Mouse (Mus musculus): ENCODE results near the gene Nr1d1. TPM values are rescaled to one million over a fixed set of nuclear protein-coding genes. Genes with fewer than 3 reads are reported as not detected.

The Nr1d1 gene
- 100 to 1,000 TPM; 116 to 171 TPM for total RNA-seq (2021)
- long read RNA-seq, experiment 1, transcript Nr1d1-201 (8 exons, 2,721 nt) = major isoform, 30 of 119 reads
- long read RNA-seq, experiment 1, partial matches to known transcripts = 81 of 119 reads
- long read RNA-seq, experiment 1, other reads (novel, unspliced or antisense) = 6 of 119 reads
- long read RNA-seq, experiment 2, transcript Nr1d1-201 (8 exons, 2,721 nt) = major isoform, 18 of 35 reads
- long read RNA-seq, experiment 2, partial matches to known transcripts = 12 of 35 reads
- long read RNA-seq, experiment 2, other reads (novel, unspliced or antisense) = 5 of 35 reads

GRCm38 (mm10) chr11:98774582-98775347 lies at the start of gene Nr1d1:
TSS of gene Nr1d1 (minus strand) at chr11:98775333.
- no peak for DNase-seq

- DNase-seq = no peak
Observed at GRCm38 (mm10) chr11:98820968-98821367, 45.8 kb upstream of the Nr1d1 start.

GRCm38 (mm10) chr11:98816706-98817239 lies 41.6 kb upstream of the Nr1d1 start:
- no peak for DNase-seq

GRCm38 (mm10) chr11:98810686-98811085 lies 35.6 kb upstream of the Nr1d1 start:
- no peak for DNase-seq

- DNase-seq = peak; percentile 99
Observed at GRCm38 (mm10) chr11:98809457-98810290, 34.5 kb upstream of the Nr1d1 start.

- DNase-seq = no peak
Observed at GRCm38 (mm10) chr11:98808417-98808816, 33.3 kb upstream of the Nr1d1 start.

- DNase-seq = no peak
Observed at GRCm38 (mm10) chr11:98804605-98805004, 29.5 kb upstream of the Nr1d1 start, which contains the start of gene Casc3. TSS of gene Casc3 (plus strand) at chr11:98804905.

GRCm38 (mm10) chr11:98797909-98798308 lies 22.8 kb upstream of the Nr1d1 start:
- DNase-seq = peak; percentile 25 to 38

- peak; percentile 21 to 41 for DNase-seq
Observed at GRCm38 (mm10) chr11:98797306-98797705, 22.2 kb upstream of the Nr1d1 start.

GRCm38 (mm10) chr11:98796515-98797216 lies 21.5 kb upstream of the Nr1d1 start:
- peak; percentile 71 to 81 for DNase-seq

GRCm38 (mm10) chr11:98795714-98796514 lies 20.8 kb upstream of the Nr1d1 start:
- peak; percentile 58 to 66 for DNase-seq

- peak; percentile 92 to 94 for DNase-seq
Observed at GRCm38 (mm10) chr11:98795015-98795713, 20.0 kb upstream of the Nr1d1 start, which contains the start of gene Msl1. TSS of gene Msl1 (plus strand) at chr11:98795516.

- peak; percentile 87 to 89 for DNase-seq
Observed at GRCm38 (mm10) chr11:98794469-98795014, 19.4 kb upstream of the Nr1d1 start.

- no peak for DNase-seq
Observed at GRCm38 (mm10) chr11:98792081-98792480, 16.9 kb upstream of the Nr1d1 start.

GRCm38 (mm10) chr11:98791448-98791847 lies 16.3 kb upstream of the Nr1d1 start:
- no peak for DNase-seq

- DNase-seq = no peak
Observed at GRCm38 (mm10) chr11:98790631-98791205, 15.6 kb upstream of the Nr1d1 start.

GRCm38 (mm10) chr11:98789824-98790223 lies 14.7 kb upstream of the Nr1d1 start:
- DNase-seq = no peak

GRCm38 (mm10) chr11:98789219-98789807 lies 14.2 kb upstream of the Nr1d1 start:
- DNase-seq = no peak

Measured in adrenal gland, postnatal 36 days (tissue).